Mouse (Mus musculus): ENCODE data around the gene Prdm16.
A peak's percentile ranks its signal among the peaks of the same experiment; 100 is the strongest.

Prdm16 gene

DNA sequence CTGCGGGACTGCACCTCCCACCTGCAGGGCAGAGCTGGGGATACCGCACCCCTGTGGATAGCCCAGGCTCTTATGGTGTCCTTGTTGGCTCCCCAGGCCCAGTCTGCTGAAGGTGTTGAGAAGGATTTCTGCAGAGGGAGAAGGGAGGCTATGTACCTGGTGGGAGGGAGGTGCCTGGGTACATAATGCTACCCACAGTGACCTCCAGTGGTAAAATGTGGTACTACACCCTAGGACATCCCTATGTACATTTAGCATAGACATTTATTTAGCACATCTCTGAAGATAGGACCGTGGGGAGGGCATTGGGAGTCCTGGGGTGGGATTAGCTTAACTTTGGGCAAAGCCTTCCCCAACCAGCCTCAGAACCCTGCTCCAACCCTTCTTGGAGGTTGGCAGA lies 363.7 kb downstream of the Prdm16 start:
- peak; percentile 46 for DNase-seq (ENCODE audit: low read depth, low spot score)

DNA sequence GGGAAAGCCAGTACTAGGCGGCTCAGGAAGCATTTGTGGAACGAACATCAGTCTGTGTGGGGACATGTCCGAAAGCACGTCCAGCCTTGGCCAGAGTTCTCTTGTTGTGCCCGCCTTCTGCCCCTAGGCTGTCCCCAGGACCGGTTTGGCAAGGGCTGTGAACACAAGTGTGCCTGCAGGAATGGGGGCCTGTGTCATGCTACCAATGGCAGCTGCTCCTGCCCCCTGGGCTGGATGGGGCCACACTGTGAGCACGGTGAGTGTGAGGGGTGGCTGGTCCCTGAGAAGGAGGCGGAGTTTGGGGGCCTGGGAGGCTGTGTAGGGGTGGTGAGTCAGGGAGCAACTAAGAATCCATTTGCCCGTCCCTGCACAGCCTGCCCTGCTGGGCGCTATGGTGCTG lies 367.2 kb downstream of the Prdm16 start:
- no peak for DNase-seq (ENCODE audit: low read depth, low spot score)

DNA sequence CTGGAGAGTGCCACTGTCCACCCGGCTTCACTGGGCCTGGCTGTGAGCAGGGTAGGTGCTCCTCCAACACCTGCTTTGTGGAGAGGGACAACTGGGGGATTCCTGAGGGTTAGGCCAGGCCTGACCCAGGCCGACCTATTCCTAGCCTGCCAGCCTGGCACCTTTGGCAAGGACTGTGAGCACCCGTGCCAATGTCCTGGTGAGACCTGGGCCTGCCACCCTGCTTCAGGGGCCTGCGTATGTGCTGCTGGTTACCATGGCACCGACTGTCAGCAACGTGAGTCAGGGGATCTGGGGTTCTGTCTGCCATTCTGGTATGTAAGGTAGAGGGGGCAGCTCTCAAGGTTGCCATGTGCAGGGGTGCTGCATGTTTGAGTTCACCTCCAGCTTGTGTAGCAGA lies 369.2 kb downstream of the Prdm16 start:
- DNase-seq (ENCODE audit: low read depth, low spot score), result no peak
